In the genomic region with DNA sequence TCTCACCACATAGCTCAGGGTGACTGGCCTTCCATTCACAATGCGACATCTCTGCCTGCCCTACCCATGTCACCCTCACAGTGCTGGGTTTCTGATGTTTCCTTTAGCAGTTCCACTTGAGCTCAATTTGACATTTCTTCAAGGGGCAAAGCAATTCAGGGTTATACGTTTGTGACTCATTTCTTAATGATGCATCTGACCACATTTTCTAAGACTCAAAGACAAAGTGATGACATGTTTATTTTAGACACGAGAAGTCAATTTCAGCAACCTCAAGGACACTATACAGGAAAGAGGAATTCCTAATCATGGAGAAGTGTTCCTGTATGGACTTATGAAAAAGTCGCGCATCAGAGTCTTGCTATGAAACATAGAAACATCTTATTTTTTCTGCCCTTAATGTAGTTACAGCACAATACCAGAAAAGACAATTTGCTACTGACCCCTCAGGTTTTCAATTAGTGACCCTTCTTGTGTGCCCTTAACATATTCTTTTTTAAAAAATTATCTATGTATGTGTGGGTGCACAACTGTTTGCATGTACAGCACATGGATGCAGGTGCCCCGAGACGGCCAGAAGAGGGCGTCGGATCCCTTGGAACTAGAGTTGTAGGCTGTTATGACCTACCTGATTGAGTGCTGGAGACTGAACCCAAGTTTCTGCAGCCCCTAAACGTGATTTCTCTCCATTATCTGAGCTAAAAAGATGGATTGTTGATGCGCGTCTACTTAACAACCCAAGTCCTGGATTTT, we compare ENCODE assay signal across 7 mouse cellular contexts. TPM values are rescaled to one million over a fixed set of nuclear protein-coding genes. Genes with fewer than 3 reads are reported as not detected.
DNase-seq lines count a peak whose midpoint lies in the region; ATAC-seq and TF ChIP-seq lines count a peak whose summit lies in the region.

No protein-coding gene starts in this region.

- H3K4me1 ChIP-seq in bone marrow, adult 2 months (ENCODE audit: control insufficient read depth, insufficient read depth, low read length), result no peaks in the 10 kb centered on the region; the same call in 1 of the 2 replicates
- peaks cover 14% of the 10 kb centered on the region for H3K4me1 ChIP-seq in forebrain, embryonic 13.5 days
- peaks cover 7% of the 10 kb centered on the region for H3K4me1 ChIP-seq in kidney, embryonic 16.5 days (ENCODE audit: insufficient read depth, low read length)

- no peaks in the 10 kb centered on the region for H3K27me3 ChIP-seq in forebrain, embryonic 13.5 days
- no peaks in the 10 kb centered on the region for H3K27me3 ChIP-seq in kidney, embryonic 16.5 days (ENCODE audit: insufficient read depth, low read length)

- H3K27ac ChIP-seq in bone marrow, adult 2 months (ENCODE audit: control insufficient read depth, insufficient read depth, low read depth, low read length, poor library complexity), result no peak overlapping the region
- no peak overlapping the region for H3K27ac ChIP-seq in forebrain, embryonic 13.5 days
- H3K27ac ChIP-seq in kidney, embryonic 16.5 days (ENCODE audit: low read length), result no peak overlapping the region

- peak; percentile 25 for ATAC-seq in forebrain, embryonic 13.5 days
- ATAC-seq in kidney, embryonic 16.5 days (ENCODE audit: low FRiP score, low TSS enrichment), result peak; percentile 29; the same call in 1 of the 2 replicates
- ATAC-seq in megakaryocyte progenitor cell, adult 5-6 weeks (replicated peaks; ENCODE audit: poor library complexity), result peak; percentile 32; the same call in 1 of the 2 replicates

- H3K9me3 ChIP-seq in forebrain, embryonic 13.5 days (replicated peaks), result no peaks in the 10 kb centered on the region
- no peaks in the 10 kb centered on the region for H3K9me3 ChIP-seq in kidney, embryonic 16.5 days (ENCODE audit: low read length)

- WGBS in bone marrow, adult 2 months, result 45% methylated on average over 12 of the region's 12 CpGs
- 44% methylated on average over 12 of the region's 12 CpGs for WGBS in forebrain, embryonic 13.5 days
- 40% methylated on average over 12 of the region's 12 CpGs for whole genome bisulfite sequencing in kidney, embryonic 16.5 days

- peak; percentile 35; the same call in 1 of the 2 replicates for TF ChIP-seq CTCF in bone marrow, adult 2 months (IDR thresholded peaks at IDR 0.05; ENCODE audit: control insufficient read depth, insufficient read depth, low read length)

- H3K9ac ChIP-seq in forebrain, embryonic 13.5 days, result no peak overlapping the region
- no peak overlapping the region; the same call in 1 of the 2 replicates for H3K9ac ChIP-seq in kidney, embryonic 16.5 days (replicated peaks; ENCODE audit: low read length)

- no peak overlapping the region for H3K4me3 ChIP-seq in bone marrow, adult 2 months (replicated peaks; ENCODE audit: control insufficient read depth, low read depth, low read length)
- H3K4me3 ChIP-seq in forebrain, embryonic 13.5 days, result peak overlapping the region; percentile 62
- H3K4me3 ChIP-seq in kidney, embryonic 16.5 days (ENCODE audit: low read length), result peak overlapping the region; percentile 56

- H3K4me2 ChIP-seq in forebrain, embryonic 13.5 days, result peak overlapping the region; percentile 77
- H3K4me2 ChIP-seq in kidney, embryonic 16.5 days (replicated peaks; ENCODE audit: low read depth, low read length), result peak overlapping the region; percentile 67

- TF ChIP-seq POLR2A in bone marrow, adult 2 months (IDR thresholded peaks at IDR 0.05; ENCODE audit: borderline replicate concordance, control insufficient read depth, low read depth, low read length), result no peak

- DNase-seq in right cerebral cortex, postnatal 14 days, result peak; percentile 18
- no peak for DNase-seq in right cerebral cortex, postnatal 36 days (ENCODE audit: low spot score in 2 of 2)
- DNase-seq in thymus, postnatal 36 days, result peak; percentile 40 to 54

- no peaks in the 10 kb centered on the region for H3K36me3 ChIP-seq in forebrain, embryonic 13.5 days (ENCODE audit: poor library complexity, severe bottlenecking)
- H3K36me3 ChIP-seq in kidney, embryonic 16.5 days (ENCODE audit: insufficient read depth, low read length), result 0 out of 2 replicates have a peak, but pooled peaks cover 3% of the 10 kb centered on the region

RNA-seq across cellular contexts. Expression of a gene that starts 0.5 kb away (rescaled TPM):
- 4.3 and 9.5 TPM in 2 replicates for polyA plus RNA-seq in bone marrow, adult 2 months (2011; ENCODE audit: insufficient read depth, insufficient read length, low replicate concordance, missing spikeins)
- polyA plus RNA-seq in forebrain, embryonic 13.5 days (2015; fragmentation: Nextera tagmentation; extraction: Ambion mirVana), result 12.1 and 14.0 TPM in 2 replicates
- polyA plus RNA-seq in kidney, embryonic 16.5 days (2015; fragmentation: Nextera tagmentation; extraction: Ambion mirVana), result 24.2 and 25.2 TPM in 2 replicates
- 16.7 and 17.8 TPM in 2 replicates for total RNA-seq in megakaryocyte progenitor cell, adult 5-6 weeks (2015)
- total RNA-seq in megakaryocyte progenitor cell, adult 5-6 weeks (2017), result 12.1 and 15.6 TPM in 2 replicates

RNA-seq across cellular contexts. Expression of a gene that starts 4.3 kb away (rescaled TPM):
- 10.4 and 22.5 TPM in 2 replicates for polyA plus RNA-seq in bone marrow, adult 2 months (2011; ENCODE audit: insufficient read depth, insufficient read length, low replicate concordance, missing spikeins)
- 113 and 118 TPM in 2 replicates for polyA plus RNA-seq in forebrain, embryonic 13.5 days (2015; fragmentation: Nextera tagmentation; extraction: Ambion mirVana)
- 73.9 and 76.3 TPM in 2 replicates for polyA plus RNA-seq in kidney, embryonic 16.5 days (2015; fragmentation: Nextera tagmentation; extraction: Ambion mirVana)
- total RNA-seq in megakaryocyte progenitor cell, adult 5-6 weeks (2015), result 57.9 and 67.6 TPM in 2 replicates
- 42.8 and 49.3 TPM in 2 replicates for total RNA-seq in megakaryocyte progenitor cell, adult 5-6 weeks (2017)

RNA-seq across cellular contexts. Expression of a gene that starts 50.4 kb away (rescaled TPM):
- polyA plus RNA-seq in bone marrow, adult 2 months (2011; ENCODE audit: insufficient read depth, insufficient read length, low replicate concordance, missing spikeins), result 3.4 and 4.2 TPM in 2 replicates
- 0.36 and 0.58 TPM in 2 replicates for polyA plus RNA-seq in forebrain, embryonic 13.5 days (2015; fragmentation: Nextera tagmentation; extraction: Ambion mirVana)
- polyA plus RNA-seq in kidney, embryonic 16.5 days (2015; fragmentation: Nextera tagmentation; extraction: Ambion mirVana), result 0.35 and 0.59 TPM in 2 replicates
- 0.05 and 0.52 TPM in 2 replicates for total RNA-seq in megakaryocyte progenitor cell, adult 5-6 weeks (2015)
- 0.37 and 0.84 TPM in 2 replicates for total RNA-seq in megakaryocyte progenitor cell, adult 5-6 weeks (2017)

Comparison
In these comparisons a context has a peak if more than half of its experiments do, and no peak if none do; other contexts are left out.
1. DNase-seq: peak in right cerebral cortex, postnatal 14 days (single experiment) and thymus, postnatal 36 days (2 of 2); none in right cerebral cortex, postnatal 36 days (0 of 2).
2. Peak in every context shown above with its lines, with median percentiles within 50 percentile points of each other: ATAC-seq.